Mouse (Mus musculus): Measurements from ENCODE around the gene Nelfb.

GRCm38 (mm10) chr2:25246183-25247072 is 35.1 kb upstream of the Nelfb start, which contains the start of gene AL732309.1:
- no peak for TF ChIP-seq CTCF (IDR thresholded peaks at IDR 0.05; ENCODE audit: borderline replicate concordance, extremely low read depth, insufficient read depth, insufficient read length)
- no peak for TF ChIP-seq POLR2A (IDR thresholded peaks at IDR 0.05; ENCODE audit: borderline replicate concordance, extremely low read depth, insufficient read depth, insufficient read length, poor library complexity, severe bottlenecking)
